Mouse (Mus musculus) erythroblast, adult 5-6 weeks (primary cell): ENCODE measurements around the gene H2al1i. TPM values are rescaled to one million over a fixed set of nuclear protein-coding genes. Genes with fewer than 3 reads are reported as not detected.
"Not testable (repeated sequence)": the region's sequence is repeated elsewhere in the genome, so short reads cannot be mapped to it uniquely, and the experiment has no call there.

Source experiments
- ATAC-seq: replicated peaks from 2 replicates; pipeline ENCODE4 v1.8.0; 2016; ENCODE audit warnings: moderate number of reproducible peaks, mild to moderate bottlenecking, moderate TSS enrichment, inconsistent platforms; ENCODE audit not compliant: poor library complexity, low FRiP score, severe bottlenecking
- total RNA-seq, 2 experiments: library from RNA; stranded (forward) in 1 of 2; stranded (reverse) in 1 of 2; fragments of 150-400 nt in 1 of 2; fragments of 200-764, 138-1000 nt in 1 of 2; gene quantifications; 2 replicates each; pipeline versions ENCODE4 v1.2.3 to v1.2.4; 2015 to 2017; ENCODE audit warnings: low replicate concordance in 2 of 2

Gene H2al1i
- total RNA-seq (2015; ENCODE audit: low replicate concordance) (not detected in 2 replicates), total RNA-seq (2017; ENCODE audit: low replicate concordance) (not detected in 2 replicates)

- ATAC-seq: not testable (repeated sequence)
Observed at GRCm38 (mm10) chrX:11324359-11324758, at the start of gene H2al1i. H2al1i (plus strand) TSS chrX:11324659.

DNA sequence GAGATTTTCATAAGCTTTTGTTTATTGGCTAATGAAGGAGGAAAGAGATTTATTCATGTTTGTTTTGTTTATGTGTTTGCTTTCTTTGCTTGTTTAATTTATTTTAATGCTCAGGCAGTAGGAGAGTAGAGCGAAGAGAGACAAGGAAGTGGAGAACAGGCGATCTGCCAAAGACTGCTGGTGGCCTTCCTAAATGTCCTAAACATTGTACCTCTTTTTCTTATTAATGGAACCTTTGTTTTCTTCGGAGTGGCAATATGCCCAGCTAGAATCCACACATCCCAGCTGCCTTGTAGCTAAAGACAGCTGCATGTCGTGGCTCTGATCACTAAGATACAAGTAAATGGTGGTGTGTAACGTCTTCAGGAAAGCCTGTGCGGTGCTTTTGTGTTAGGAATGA is 47.4 kb upstream of the H2al1i start:
- no peak for ATAC-seq

- ATAC-seq: no peak
Observed at GRCm38 (mm10) chrX:11280741-11281140, 43.7 kb upstream of the H2al1i start.

DNA sequence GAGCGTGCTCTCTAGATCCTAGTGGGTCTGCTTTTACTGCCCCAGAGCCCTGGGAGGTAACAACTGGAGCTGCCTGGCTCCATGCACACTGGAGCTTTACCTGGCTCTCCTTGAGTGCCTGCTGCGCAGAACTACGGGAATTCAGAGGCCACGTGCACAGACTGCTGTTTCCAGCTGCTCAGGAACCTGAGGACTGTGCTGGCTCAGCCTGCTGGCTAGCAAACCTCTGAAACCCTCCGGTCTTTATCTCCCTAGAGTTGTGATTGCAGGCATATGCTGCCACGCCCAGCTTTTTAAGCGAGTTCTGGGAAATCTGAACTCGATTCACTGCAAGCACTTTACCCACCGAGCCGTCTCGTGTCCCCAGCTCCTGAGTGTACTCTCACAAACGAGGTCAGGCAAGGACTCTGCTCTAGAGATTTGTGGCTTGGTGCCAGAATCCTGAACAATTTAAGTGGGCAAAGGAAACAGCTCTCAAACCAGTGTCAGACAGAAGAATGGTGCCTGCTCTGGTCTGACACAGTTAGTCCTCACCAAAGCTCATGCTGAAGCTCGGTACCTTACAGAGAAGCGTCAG is 36.1 kb upstream of the H2al1i start:
- no peak for ATAC-seq

- ATAC-seq: no peak
Observed at GRCm38 (mm10) chrX:11289244-11289643, 35.2 kb upstream of the H2al1i start.

DNA sequence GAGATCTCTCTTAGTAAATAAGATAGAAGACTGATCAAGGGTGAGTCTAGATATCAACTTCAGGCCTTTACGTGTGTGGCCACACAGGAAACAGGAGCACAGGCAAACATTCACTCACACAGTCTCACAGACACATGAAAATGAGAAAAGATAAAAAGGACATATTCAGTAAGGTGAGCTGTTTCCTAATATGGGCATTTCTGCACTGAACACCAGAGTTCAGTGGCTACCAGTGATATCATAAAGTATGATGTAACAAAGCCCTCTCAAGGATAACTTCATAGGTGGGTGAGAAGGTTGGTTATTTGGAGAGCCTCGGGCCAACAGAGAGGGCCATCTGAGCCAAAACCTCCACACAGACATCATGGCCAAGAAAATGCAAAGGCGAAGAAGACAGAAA is 25.5 kb upstream of the H2al1i start, which contains the start of gene H2al1a:
Gene H2al1a, plus strand, starts transcription at position 301 of the 400 bp plus-strand sequence.
- ATAC-seq: not testable (repeated sequence)

DNA sequence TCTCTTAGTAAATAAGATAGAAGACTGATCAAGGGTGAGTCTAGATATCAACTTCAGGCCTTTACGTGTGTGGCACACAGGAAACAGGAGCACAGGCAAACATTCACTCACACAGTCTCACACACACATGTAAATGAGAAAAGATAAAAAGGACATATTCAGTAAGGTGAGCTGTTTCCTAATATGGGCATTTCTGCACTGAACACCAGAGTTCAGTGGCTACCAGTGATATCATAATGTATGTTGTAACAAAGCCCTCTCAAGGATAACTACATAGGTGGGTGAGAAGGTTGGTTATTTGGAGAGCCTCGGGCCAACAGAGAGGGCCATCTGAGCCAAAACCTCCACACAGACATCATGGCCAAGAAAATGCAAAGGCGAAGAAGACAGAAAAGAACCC is 22.3 kb upstream of the H2al1i start, which contains the start of gene H2al1b:
Gene H2al1b, plus strand, starts transcription at position 301 of the 400 bp plus-strand sequence.
- not testable (repeated sequence) for ATAC-seq

DNA sequence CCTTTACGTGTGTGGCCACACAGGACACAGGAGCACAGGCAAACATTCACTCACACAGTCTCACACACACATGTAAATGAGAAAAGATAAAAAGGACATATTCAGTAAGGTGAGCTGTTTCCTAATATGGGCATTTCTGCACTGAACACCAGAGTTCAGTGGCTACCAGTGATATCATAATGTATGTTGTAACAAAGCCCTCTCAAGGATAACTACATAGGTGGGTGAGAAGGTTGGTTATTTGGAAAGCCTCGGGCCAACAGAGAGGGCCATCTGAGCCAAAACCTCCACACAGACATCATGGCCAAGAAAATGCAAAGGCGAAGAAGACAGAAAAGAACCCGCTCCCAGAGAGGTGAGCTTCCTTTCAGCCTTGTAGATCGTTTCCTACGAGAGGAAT is 19.1 kb upstream of the H2al1i start, which contains the start of gene H2al1c:
Gene H2al1c, plus strand, starts transcription at position 301 of the 400 bp plus-strand sequence.
- not testable (repeated sequence) for ATAC-seq

GRCm38 (mm10) chrX:11308524-11308923 is 15.9 kb upstream of the H2al1i start, which contains the start of gene H2al1d:
H2al1d (plus strand) TSS chrX:11308824.
- not testable (repeated sequence) for ATAC-seq

DNA sequence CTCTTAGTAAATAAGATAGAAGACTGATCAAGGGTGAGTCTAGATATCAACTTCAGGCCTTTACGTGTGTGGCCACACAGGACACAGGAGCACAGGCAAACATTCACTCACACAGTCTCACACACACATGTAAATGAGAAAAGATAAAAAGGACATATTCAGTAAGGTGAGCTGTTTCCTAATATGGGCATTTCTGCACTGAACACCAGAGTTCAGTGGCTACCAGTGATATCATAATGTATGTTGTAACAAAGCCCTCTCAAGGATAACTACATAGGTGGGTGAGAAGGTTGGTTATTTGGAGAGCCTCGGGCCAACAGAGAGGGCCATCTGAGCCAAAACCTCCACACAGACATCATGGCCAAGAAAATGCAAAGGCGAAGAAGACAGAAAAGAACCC is 12.8 kb upstream of the H2al1i start, which contains the start of gene H2al1e:
Gene H2al1e, plus strand, starts transcription at position 301 of the 400 bp plus-strand sequence.
- not testable (repeated sequence) for ATAC-seq

DNA sequence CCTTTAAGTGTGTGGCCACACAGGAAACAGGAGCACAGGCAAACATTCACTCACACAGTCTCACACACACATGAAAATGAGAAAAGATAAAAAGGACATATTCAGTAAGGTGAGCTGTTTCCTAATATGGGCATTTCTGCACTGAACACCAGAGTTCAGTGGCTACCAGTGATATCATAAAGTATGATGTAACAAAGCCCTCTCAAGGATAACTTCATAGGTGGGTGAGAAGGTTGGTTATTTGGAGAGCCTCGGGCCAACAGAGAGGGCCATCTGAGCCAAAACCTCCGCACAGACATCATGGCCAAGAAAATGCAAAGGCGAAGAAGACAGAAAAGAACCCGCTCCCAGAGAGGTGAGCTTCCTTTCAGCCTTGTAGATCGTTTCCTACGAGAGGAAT is 9.6 kb upstream of the H2al1i start, which contains the start of gene H2al1f:
Gene H2al1f, plus strand, starts transcription at position 301 of the 400 bp plus-strand sequence.
- not testable (repeated sequence) for ATAC-seq

DNA sequence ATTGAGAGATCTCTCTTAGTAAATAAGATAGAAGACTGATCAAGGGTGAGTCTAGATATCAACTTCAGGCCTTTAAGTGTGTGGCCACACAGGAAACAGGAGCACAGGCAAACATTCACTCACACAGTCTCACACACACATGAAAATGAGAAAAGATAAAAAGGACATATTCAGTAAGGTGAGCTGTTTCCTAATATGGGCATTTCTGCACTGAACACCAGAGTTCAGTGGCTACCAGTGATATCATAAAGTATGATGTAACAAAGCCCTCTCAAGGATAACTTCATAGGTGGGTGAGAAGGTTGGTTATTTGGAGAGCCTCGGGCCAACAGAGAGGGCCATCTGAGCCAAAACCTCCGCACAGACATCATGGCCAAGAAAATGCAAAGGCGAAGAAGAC is 6.5 kb upstream of the H2al1i start, which contains the start of gene H2al1g:
Gene H2al1g, plus strand, starts transcription at position 301 of the 400 bp plus-strand sequence.
- not testable (repeated sequence) for ATAC-seq

DNA sequence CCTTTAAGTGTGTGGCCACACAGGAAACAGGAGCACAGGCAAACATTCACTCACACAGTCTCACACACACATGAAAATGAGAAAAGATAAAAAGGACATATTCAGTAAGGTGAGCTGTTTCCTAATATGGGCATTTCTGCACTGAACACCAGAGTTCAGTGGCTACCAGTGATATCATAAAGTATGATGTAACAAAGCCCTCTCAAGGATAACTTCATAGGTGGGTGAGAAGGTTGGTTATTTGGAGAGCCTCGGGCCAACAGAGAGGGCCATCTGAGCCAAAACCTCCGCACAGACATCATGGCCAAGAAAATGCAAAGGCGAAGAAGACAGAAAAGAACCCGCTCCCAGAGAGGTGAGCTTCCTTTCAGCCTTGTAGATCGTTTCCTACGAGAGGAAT is 3.3 kb upstream of the H2al1i start, which contains the start of gene H2al1h:
Gene H2al1h, plus strand, starts transcription at position 301 of the 400 bp plus-strand sequence.
- ATAC-seq: not testable (repeated sequence)

GRCm38 (mm10) chrX:11327522-11327921 is 3.1 kb downstream of the H2al1i start, which contains the start of gene H2al1j:
H2al1j (plus strand) TSS chrX:11327822.
- not testable (repeated sequence) for ATAC-seq

DNA sequence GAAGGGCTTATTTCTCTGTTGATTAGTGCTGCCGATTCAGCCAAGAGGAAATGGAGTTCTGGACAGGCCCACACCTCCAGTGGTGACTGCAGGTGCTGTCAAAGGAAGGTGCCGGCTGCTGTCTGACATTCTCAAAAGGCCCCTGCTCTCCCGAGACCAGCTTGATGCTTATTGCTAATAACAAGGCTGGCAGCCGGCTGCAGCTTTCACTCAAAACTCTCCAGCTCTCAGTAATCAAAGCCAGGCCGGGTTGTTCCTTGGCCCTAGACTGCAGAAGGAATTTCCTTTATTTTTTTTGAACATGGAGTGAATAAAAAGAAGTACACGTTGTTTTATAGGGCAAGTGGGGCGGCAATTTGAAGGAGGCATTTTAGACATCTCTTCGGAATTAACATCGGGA is 21.3 kb downstream of the H2al1i start:
- no peak for ATAC-seq

GRCm38 (mm10) chrX:11346756-11347155 is 22.3 kb downstream of the H2al1i start:
- no peak for ATAC-seq

DNA sequence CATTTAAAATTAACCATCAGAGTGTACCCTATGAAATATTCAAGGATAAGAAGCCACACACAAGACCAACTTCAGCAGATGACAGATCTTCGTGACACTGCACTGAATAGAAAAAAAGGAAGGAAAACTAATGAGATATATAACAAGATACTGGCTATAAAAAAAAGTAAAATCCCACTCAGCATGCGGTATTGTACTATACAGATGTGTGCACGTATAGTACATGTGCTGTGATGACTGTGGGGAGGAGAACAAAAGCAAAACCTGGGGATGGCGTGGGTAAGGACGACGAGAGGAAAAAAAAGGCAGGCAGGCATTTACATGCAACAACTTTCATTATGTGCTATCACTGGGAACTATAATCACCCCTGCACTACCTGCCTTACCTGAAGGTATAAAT is 36.4 kb downstream of the H2al1i start:
- ATAC-seq: no peak

GRCm38 (mm10) chrX:11361261-11361660 is 36.8 kb downstream of the H2al1i start:
- no peak for ATAC-seq

DNA sequence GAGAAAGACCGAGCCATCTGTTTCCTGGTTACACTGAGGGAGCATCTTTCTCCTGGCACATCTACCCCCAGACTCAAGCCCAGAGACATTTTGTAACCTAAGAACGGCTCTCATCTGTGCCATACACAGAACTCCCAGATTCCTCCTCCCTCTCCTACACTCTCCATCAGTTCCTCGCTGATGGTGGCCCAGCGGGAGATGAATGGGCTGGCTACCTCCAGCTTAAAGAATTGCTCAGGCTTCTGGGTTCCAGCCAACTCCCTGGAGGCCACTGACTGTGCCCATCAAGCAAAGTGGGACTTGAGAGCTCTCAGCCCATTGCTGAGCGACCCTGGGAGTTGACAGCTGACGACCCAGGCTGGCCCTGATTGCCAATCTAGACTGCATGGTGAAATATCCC is 39.4 kb downstream of the H2al1i start:
- ATAC-seq: no peak

- ATAC-seq: no peak
Observed at GRCm38 (mm10) chrX:11365151-11365550, 40.7 kb downstream of the H2al1i start.
